Mouse (Mus musculus): Measurements from ENCODE around the gene Ubald1. TPM values are rescaled to one million over a fixed set of nuclear protein-coding genes. Genes with fewer than 3 reads are reported as not detected.

Gene Ubald1
- polyA plus RNA-seq, 1 experiment from 2014 or later = 22.9 TPM

GRCm38 (mm10) chr16:4870490-4870889 lies 9.6 kb downstream of the Ubald1 start:
- Histone ChIP-seq H3K27ac (ENCODE audit: low read depth, low read length) (no peak overlapping the region), H3K4me1 (replicated peaks; ENCODE audit: control insufficient read depth, insufficient read depth, low read length) (no peaks in the 10 kb centered on the region), H3K27me3 (replicated peaks; ENCODE audit: control insufficient read depth, insufficient read depth, low read length) (no peaks in the 10 kb centered on the region), H3K36me3 (ENCODE audit: control insufficient read depth, insufficient read depth) (peaks cover 37% of the 10 kb centered on the region; the same call in 1 of the 2 replicates), H3K4me2 (replicated peaks; ENCODE audit: low read depth) (no peak overlapping the region), H3K4me3 (ENCODE audit: low read depth, low read length) (no peak overlapping the region), H3K9ac (ENCODE audit: low read depth, low read length) (no peak overlapping the region), H3K9me3 (ENCODE audit: control insufficient read depth) (no peaks in the 10 kb centered on the region)
- WGBS = 87% methylated on average over 5 of the region's 5 CpGs
- no peak for ATAC-seq
- no peak for TF ChIP-seq CTCF (IDR thresholded peaks at IDR 0.05; ENCODE audit: low read depth)

DNA sequence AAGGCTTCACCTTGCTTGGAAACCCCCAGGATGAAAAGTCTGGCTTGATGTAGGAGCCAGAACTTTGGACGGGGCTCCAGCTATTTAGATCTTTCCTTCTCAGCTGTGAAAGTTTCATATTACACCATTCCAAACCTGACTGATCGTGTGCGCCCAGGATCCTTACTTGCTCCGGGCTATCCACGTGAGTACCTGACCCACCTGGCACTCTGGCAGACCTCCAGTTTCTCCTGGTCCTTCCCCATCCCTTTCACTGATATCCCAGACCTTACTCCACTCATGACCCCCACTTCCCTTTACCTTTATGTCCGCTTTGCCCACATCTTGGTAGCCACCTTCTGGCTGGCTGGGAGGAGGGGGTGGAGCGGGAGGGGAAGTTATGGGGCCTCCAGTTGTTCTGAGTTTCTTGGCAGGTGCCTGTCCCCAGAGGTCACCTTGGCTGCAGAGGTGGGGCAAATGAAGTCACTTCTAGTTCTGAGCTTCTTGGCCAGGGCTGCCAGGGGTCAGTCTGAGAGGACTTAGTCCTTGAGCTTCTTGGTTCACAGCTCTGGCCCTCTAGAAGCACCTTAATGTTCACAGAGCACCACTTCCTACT lies 13.9 kb downstream of the Ubald1 start:
- no peak overlapping the region for H3K4me2 ChIP-seq (replicated peaks; ENCODE audit: low read depth)
- no peak for TF ChIP-seq CTCF (IDR thresholded peaks at IDR 0.05; ENCODE audit: low read depth)
- no peak overlapping the region for H3K9ac ChIP-seq (ENCODE audit: low read depth, low read length)
- H3K36me3 ChIP-seq (ENCODE audit: control insufficient read depth, insufficient read depth) = peaks cover 17% of the 10 kb centered on the region; the same call in 1 of the 2 replicates
- ATAC-seq = no peak
- no peaks in the 10 kb centered on the region for H3K9me3 ChIP-seq (ENCODE audit: control insufficient read depth)
- H3K4me3 ChIP-seq (ENCODE audit: low read depth, low read length) = no peak overlapping the region
- 61% methylated on average over 7 of the region's 7 CpGs for WGBS
- H3K4me1 ChIP-seq (replicated peaks; ENCODE audit: control insufficient read depth, insufficient read depth, low read length) = no peaks in the 10 kb centered on the region
- no peaks in the 10 kb centered on the region for H3K27me3 ChIP-seq (replicated peaks; ENCODE audit: control insufficient read depth, insufficient read depth, low read length)
- H3K27ac ChIP-seq (ENCODE audit: low read depth, low read length) = no peak overlapping the region

GRCm38 (mm10) chr16:4863742-4864141 lies 16.4 kb downstream of the Ubald1 start:
- ATAC-seq = no peak
- 80% methylated on average over 8 of the region's 8 CpGs for WGBS
- Histone ChIP-seq H3K4me3 (ENCODE audit: low read depth, low read length) (no peak overlapping the region), H3K36me3 (ENCODE audit: control insufficient read depth, insufficient read depth) (no peaks in the 10 kb centered on the region), H3K4me1 (replicated peaks; ENCODE audit: control insufficient read depth, insufficient read depth, low read length) (no peaks in the 10 kb centered on the region), H3K27me3 (replicated peaks; ENCODE audit: control insufficient read depth, insufficient read depth, low read length) (no peaks in the 10 kb centered on the region), H3K4me2 (replicated peaks; ENCODE audit: low read depth) (no peak overlapping the region), H3K9me3 (ENCODE audit: control insufficient read depth) (no peaks in the 10 kb centered on the region), H3K27ac (ENCODE audit: low read depth, low read length) (no peak overlapping the region), H3K9ac (ENCODE audit: low read depth, low read length) (no peak overlapping the region)
- TF ChIP-seq CTCF (IDR thresholded peaks at IDR 0.05; ENCODE audit: low read depth) = no peak

GRCm38 (mm10) chr16:4862863-4863483 lies 17.1 kb downstream of the Ubald1 start:
- ATAC-seq = peak; percentile 50
- no peak overlapping the region for H3K4me3 ChIP-seq (ENCODE audit: low read depth, low read length)
- no peak overlapping the region for H3K9ac ChIP-seq (ENCODE audit: low read depth, low read length)
- TF ChIP-seq CTCF (IDR thresholded peaks at IDR 0.05; ENCODE audit: low read depth) = peak; percentile 93
- no peaks in the 10 kb centered on the region for H3K9me3 ChIP-seq (ENCODE audit: control insufficient read depth)
- no peaks in the 10 kb centered on the region for H3K36me3 ChIP-seq (ENCODE audit: control insufficient read depth, insufficient read depth)
- no peaks in the 10 kb centered on the region for H3K4me1 ChIP-seq (replicated peaks; ENCODE audit: control insufficient read depth, insufficient read depth, low read length)
- H3K27me3 ChIP-seq (replicated peaks; ENCODE audit: control insufficient read depth, insufficient read depth, low read length) = no peaks in the 10 kb centered on the region
- WGBS = 45% methylated on average over 9 of the region's 9 CpGs
- H3K4me2 ChIP-seq (replicated peaks; ENCODE audit: low read depth) = no peak overlapping the region
- no peak overlapping the region for H3K27ac ChIP-seq (ENCODE audit: low read depth, low read length)

DNA sequence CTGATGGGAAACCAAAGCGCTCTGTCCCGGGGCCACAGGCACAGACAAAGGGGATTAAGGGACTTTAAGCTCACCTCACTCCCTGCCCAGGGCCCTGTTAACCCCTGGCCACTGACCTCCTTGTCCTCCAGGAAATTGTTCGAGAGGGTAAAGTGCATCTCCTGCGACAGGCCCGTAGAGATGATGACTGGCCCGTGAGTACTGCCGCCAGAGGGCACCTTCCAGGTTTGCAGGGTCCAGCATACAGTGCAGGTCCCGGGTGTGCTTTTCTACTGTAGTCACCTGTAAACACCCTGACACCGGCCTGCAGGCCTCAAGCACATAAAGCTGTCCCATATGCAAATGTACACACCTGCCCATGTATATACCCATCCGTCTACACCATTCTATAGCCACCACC lies 18.7 kb downstream of the Ubald1 start:
- Histone ChIP-seq H3K4me1 (replicated peaks; ENCODE audit: control insufficient read depth, insufficient read depth, low read length) (no peaks in the 10 kb centered on the region), H3K36me3 (ENCODE audit: control insufficient read depth, insufficient read depth) (no peaks in the 10 kb centered on the region), H3K27ac (ENCODE audit: low read depth, low read length) (no peak overlapping the region), H3K9me3 (ENCODE audit: control insufficient read depth) (no peaks in the 10 kb centered on the region), H3K4me2 (replicated peaks; ENCODE audit: low read depth) (no peak overlapping the region), H3K27me3 (replicated peaks; ENCODE audit: control insufficient read depth, insufficient read depth, low read length) (no peaks in the 10 kb centered on the region), H3K9ac (ENCODE audit: low read depth, low read length) (no peak overlapping the region), H3K4me3 (ENCODE audit: low read depth, low read length) (no peak overlapping the region)
- ATAC-seq = peak; percentile 49
- peak; percentile 66 for TF ChIP-seq CTCF (IDR thresholded peaks at IDR 0.05; ENCODE audit: low read depth)
- 44% methylated on average over 10 of the region's 10 CpGs for WGBS

DNA sequence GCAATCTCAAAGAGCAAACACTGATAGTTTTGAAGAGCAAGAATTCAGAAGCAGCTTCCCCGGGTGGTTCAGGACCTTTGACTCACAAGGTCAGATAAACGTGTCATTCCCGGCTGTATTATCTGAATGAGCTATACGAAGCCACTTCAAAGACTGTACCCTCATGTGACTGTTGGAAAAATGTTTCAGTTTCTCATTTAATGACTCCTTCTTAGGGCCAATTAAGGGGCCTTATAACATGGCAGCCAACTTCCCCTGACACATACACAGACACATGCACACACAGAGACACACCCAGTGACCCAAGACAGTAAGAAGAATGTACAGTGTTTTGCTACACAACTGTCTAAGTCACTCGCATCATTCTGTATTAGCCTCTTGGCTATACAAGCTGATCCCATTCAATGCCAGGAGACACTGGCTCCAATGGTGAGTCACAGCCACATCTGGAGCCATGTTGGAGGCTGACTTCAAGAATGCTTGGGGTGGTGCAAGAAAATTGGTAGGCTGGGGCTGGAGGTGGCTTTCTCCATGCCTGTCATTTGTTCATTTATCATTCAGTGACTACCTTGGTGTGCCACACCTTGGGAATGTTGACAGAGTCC lies 25.0 kb downstream of the Ubald1 start:
- Histone ChIP-seq H3K4me3 (ENCODE audit: low read depth, low read length) (no peak overlapping the region), H3K4me2 (replicated peaks; ENCODE audit: low read depth) (no peak overlapping the region), H3K27ac (ENCODE audit: low read depth, low read length) (0 out of 2 replicates have a peak overlapping the region, but pooled peaks have one; percentile 4), H3K9ac (ENCODE audit: low read depth, low read length) (no peak overlapping the region), H3K27me3 (replicated peaks; ENCODE audit: control insufficient read depth, insufficient read depth, low read length) (no peaks in the 10 kb centered on the region), H3K9me3 (ENCODE audit: control insufficient read depth) (no peaks in the 10 kb centered on the region), H3K4me1 (replicated peaks; ENCODE audit: control insufficient read depth, insufficient read depth, low read length) (no peaks in the 10 kb centered on the region), H3K36me3 (ENCODE audit: control insufficient read depth, insufficient read depth) (no peaks in the 10 kb centered on the region)
- WGBS = 34% methylated on average over 5 of the region's 5 CpGs
- peak; percentile 69 for ATAC-seq
- no peak for TF ChIP-seq CTCF (IDR thresholded peaks at IDR 0.05; ENCODE audit: low read depth)
